Mouse (Mus musculus) thymus, postnatal 36 days (tissue): ENCODE measurements at regions not wholly inside any gene's neighbourhood (a gene's known extent, or its start where the extent isn't known, plus 50 kb on each side); places are given as distances from the start of the nearest gene placed in this dataset.

Experiments
- DNase-seq, 2 experiments: peaks; one replicate each; pipeline ENCODE4 v3.0.0; 2022; ENCODE audit warnings: mixed read lengths in 2 of 2

GRCm38 (mm10) chr5:125843259-125843658 lies 311.7 kb downstream of the Tmem132b start:
- DNase-seq: no peak

GRCm38 (mm10) chr5:125849722-125850121 lies 318.1 kb downstream of the Tmem132b start:
- DNase-seq: no peak

- DNase-seq: no peak
Measured at GRCm38 (mm10) chr5:125876296-125876695, 344.7 kb downstream of the Tmem132b start.

GRCm38 (mm10) chr5:125888840-125889239 lies 357.3 kb downstream of the Tmem132b start:
- DNase-seq: no peak

- DNase-seq: no peak
Measured at GRCm38 (mm10) chr5:125893864-125894263, 362.3 kb downstream of the Tmem132b start.

GRCm38 (mm10) chr5:125902038-125902437 lies 370.5 kb downstream of the Tmem132b start:
- no peak for DNase-seq

- no peak for DNase-seq
Measured at GRCm38 (mm10) chr5:125904426-125904825, 372.9 kb downstream of the Tmem132b start.

- DNase-seq: no peak
Measured at GRCm38 (mm10) chr5:125907332-125907731, 375.8 kb downstream of the Tmem132b start.

GRCm38 (mm10) chr5:125907909-125908308 lies 376.3 kb downstream of the Tmem132b start:
- DNase-seq: no peak

GRCm38 (mm10) chr5:125915857-125916256 lies 384.3 kb downstream of the Tmem132b start:
- no peak for DNase-seq

- no peak for DNase-seq
Measured at GRCm38 (mm10) chr5:125920965-125921364, 389.4 kb downstream of the Tmem132b start.

- no peak for DNase-seq
Measured at GRCm38 (mm10) chr5:125925856-125926497, 394.4 kb downstream of the Tmem132b start.

GRCm38 (mm10) chr5:125931502-125931901 lies 399.9 kb downstream of the Tmem132b start:
- no peak for DNase-seq

- DNase-seq: no peak
Measured at GRCm38 (mm10) chr5:125939416-125939815, 407.8 kb downstream of the Tmem132b start.

- DNase-seq: no peak
Measured at GRCm38 (mm10) chr5:125946729-125947128, 415.2 kb downstream of the Tmem132b start.

- DNase-seq: no peak
Measured at GRCm38 (mm10) chr5:125951641-125952040, 420.1 kb downstream of the Tmem132b start.

GRCm38 (mm10) chr5:125964039-125964438 lies 432.5 kb downstream of the Tmem132b start:
- no peak for DNase-seq

GRCm38 (mm10) chr5:125968151-125968550 lies 436.6 kb downstream of the Tmem132b start:
- no peak for DNase-seq

GRCm38 (mm10) chr5:125974035-125974434 lies 442.5 kb downstream of the Tmem132b start:
- DNase-seq: no peak

- DNase-seq: no peak
Measured at GRCm38 (mm10) chr5:125979801-125980200, 448.2 kb downstream of the Tmem132b start.

- DNase-seq: no peak
Measured at GRCm38 (mm10) chr5:125985356-125985755, 453.8 kb downstream of the Tmem132b start.

- DNase-seq: no peak
Measured at GRCm38 (mm10) chr5:125997173-125997572, 465.6 kb downstream of the Tmem132b start.

GRCm38 (mm10) chr5:126007871-126008270 lies 476.3 kb downstream of the Tmem132b start:
- DNase-seq: no peak

- DNase-seq: no peak
Measured at GRCm38 (mm10) chr5:126008321-126008720, 476.7 kb downstream of the Tmem132b start.

- DNase-seq: no peak
Measured at GRCm38 (mm10) chr5:126019781-126020180, 488.2 kb downstream of the Tmem132b start.
